Mouse (Mus musculus) hindbrain, embryonic 11.5 days (tissue): ENCODE results near the gene Adam10. TPM values are rescaled to one million over a fixed set of nuclear protein-coding genes. Genes with fewer than 3 reads are reported as not detected.

Experiments
- ATAC-seq: fragments of 200-750 bp; cut with Nextera tagmentation; 2 replicates; pipeline ENCODE4 v1.8.0; 2017; ENCODE audit warnings: mild to moderate bottlenecking, moderate TSS enrichment, moderate library complexity; ENCODE audit not compliant: low FRiP score
- DNase-seq: peaks from one replicate; pipeline ENCODE4 v3.0.0-alpha.2; 2015; ENCODE audit warnings: low spot score
- H3K27ac ChIP-seq: fragments of 300-500 bp; sonication (generic); 2 replicates; pipeline ENCODE4 v1.5.1; 2014; ENCODE audit warnings: mild to moderate bottlenecking, low read depth, low read length
- H3K27me3 ChIP-seq: fragments of 300-500 bp; sonication (generic); 2 replicates; pipeline ENCODE4 v1.6.1; 2014; ENCODE audit warnings: mild to moderate bottlenecking, low read length, moderate library complexity, mixed read lengths; ENCODE audit not compliant: control insufficient read depth, insufficient read depth
- H3K36me3 ChIP-seq: fragments of 300-500 bp; sonication (generic); 2 replicates; pipeline ENCODE4 v1.6.1; 2014; ENCODE audit warnings: mild to moderate bottlenecking, low read length, moderate library complexity, mixed read lengths; ENCODE audit not compliant: control insufficient read depth, insufficient read depth
- H3K4me1 ChIP-seq: fragments of 300-500 bp; sonication (generic); replicated peaks from 2 replicates; pipeline ENCODE4 v1.6.1; 2014; ENCODE audit warnings: low read length, mixed read lengths; ENCODE audit not compliant: control insufficient read depth, insufficient read depth
- H3K4me2 ChIP-seq: fragments of 300-500 bp; sonication (generic); replicated peaks from 2 replicates; pipeline ENCODE4 v1.6.1; 2014; ENCODE audit warnings: mild to moderate bottlenecking, low read depth, low read length
- H3K4me3 ChIP-seq: fragments of 300-500 bp; sonication (generic); 2 replicates; pipeline ENCODE4 v1.5.1; 2014; ENCODE audit warnings: low read depth, low read length
- H3K9ac ChIP-seq: fragments of 300-500 bp; sonication (generic); 2 replicates; pipeline ENCODE4 v1.6.1; 2014; ENCODE audit warnings: low read depth, low read length
- H3K9me3 ChIP-seq: fragments of 300-500 bp; sonication (generic); 2 replicates; pipeline ENCODE4 v1.6.1; 2016; ENCODE audit warnings: low read length; ENCODE audit not compliant: control insufficient read depth
- WGBS: fragments of 180-500 bp; shearing (Covaris S2); extraction: QIAGEN DNeasy Blood & Tissue Kit; methylation state at CpG from one replicate; pipeline ENCODE4 v1.1.7; 2014; 5-methylcytosine and 5-hydroxymethylcytosine counted together
- polyA plus RNA-seq: library from polyadenylated mRNA; unstranded; fragments of >200 nt; fragmentation: Nextera tagmentation; extraction: Ambion mirVana; gene quantifications from 2 replicates; pipeline ENCODE4 v1.2.1, GENCODE M21; 2014

The Adam10 gene
- polyA plus RNA-seq, 1 experiment from 2014 or later: 64.9 TPM

GRCm38 (mm10) chr9:70812551-70812950 is 133.8 kb downstream of the Adam10 start:
- Histone ChIP-seq H3K4me1 (no peaks in the 10 kb centered on the region), H3K9me3 (no peaks in the 10 kb centered on the region), H3K36me3 (no peaks in the 10 kb centered on the region), H3K4me3 (no peak overlapping the region), H3K4me2 (no peak overlapping the region), H3K27me3 (no peaks in the 10 kb centered on the region), H3K9ac (no peak overlapping the region), H3K27ac (no peak overlapping the region)
- ATAC-seq (no peak), DNase-seq (no peak)
- WGBS: 94% methylated on average over 12 of the region's 12 CpGs

GRCm38 (mm10) chr9:70816701-70817305 is 138.0 kb downstream of the Adam10 start:
- WGBS: 63% methylated on average over 14 of the region's 14 CpGs
- DNase-seq (no peak), ATAC-seq (no peak)

GRCm38 (mm10) chr9:70817396-70817795 is 138.6 kb downstream of the Adam10 start:
- WGBS: 27% methylated on average over 1 of the region's 1 CpGs
- no peaks in the 10 kb centered on the region for H3K27me3 ChIP-seq
- H3K4me1 ChIP-seq: no peaks in the 10 kb centered on the region
- H3K4me3 ChIP-seq: no peak overlapping the region
- no peaks in the 10 kb centered on the region for H3K36me3 ChIP-seq
- H3K4me2 ChIP-seq: no peak overlapping the region
- no peak overlapping the region for H3K27ac ChIP-seq
- no peak overlapping the region for H3K9ac ChIP-seq
- DNase-seq: no peak
- ATAC-seq: no peak
- H3K9me3 ChIP-seq: no peaks in the 10 kb centered on the region

More at GRCm38 (mm10) chr9:70816701-70817305, 138.0 kb downstream of the Adam10 start:
- Histone ChIP-seq H3K27ac (no peak overlapping the region), H3K36me3 (no peaks in the 10 kb centered on the region), H3K4me2 (no peak overlapping the region), H3K9me3 (no peaks in the 10 kb centered on the region), H3K4me3 (no peak overlapping the region), H3K27me3 (no peaks in the 10 kb centered on the region), H3K9ac (no peak overlapping the region), H3K4me1 (no peaks in the 10 kb centered on the region)

- ATAC-seq (no peak), DNase-seq (no peak)
- H3K36me3 ChIP-seq: no peaks in the 10 kb centered on the region
- no peak overlapping the region for H3K4me2 ChIP-seq
- no peak overlapping the region for H3K9ac ChIP-seq
- H3K27ac ChIP-seq: no peak overlapping the region
- H3K27me3 ChIP-seq: no peaks in the 10 kb centered on the region
- H3K4me3 ChIP-seq: no peak overlapping the region
- no peaks in the 10 kb centered on the region for H3K9me3 ChIP-seq
- H3K4me1 ChIP-seq: no peaks in the 10 kb centered on the region
- WGBS: 85% methylated on average over 14 of the region's 14 CpGs
Measured at GRCm38 (mm10) chr9:70818739-70819138, 139.9 kb downstream of the Adam10 start.

GRCm38 (mm10) chr9:70824103-70824502 is 145.3 kb downstream of the Adam10 start:
- H3K4me3 ChIP-seq: no peak overlapping the region
- DNase-seq (no peak), ATAC-seq (no peak)
- H3K9me3 ChIP-seq: no peaks in the 10 kb centered on the region
- H3K27ac ChIP-seq: no peak overlapping the region
- H3K4me2 ChIP-seq: no peak overlapping the region
- 81% methylated on average over 3 of the region's 3 CpGs for WGBS
- no peak overlapping the region for H3K9ac ChIP-seq
- H3K36me3 ChIP-seq: no peaks in the 10 kb centered on the region
- no peaks in the 10 kb centered on the region for H3K27me3 ChIP-seq
- no peaks in the 10 kb centered on the region for H3K4me1 ChIP-seq

- Histone ChIP-seq H3K4me2 (no peak overlapping the region), H3K36me3 (no peaks in the 10 kb centered on the region), H3K4me3 (no peak overlapping the region), H3K27me3 (no peaks in the 10 kb centered on the region), H3K9me3 (no peaks in the 10 kb centered on the region), H3K4me1 (peaks cover 2% of the 10 kb centered on the region), H3K27ac (no peak overlapping the region), H3K9ac (no peak overlapping the region)
- no peak for ATAC-seq
- no peak for DNase-seq
- 88% methylated on average over 6 of the region's 6 CpGs for WGBS
Measured at GRCm38 (mm10) chr9:70827911-70828310, 149.1 kb downstream of the Adam10 start.

Other genes starting within 250 kb of the Adam10 start
- 40.0 and 42.2 TPM in 2 replicates for gene Rnf111, start 175.3 kb upstream of the Adam10 start, polyA plus RNA-seq
- 62.5 and 83.4 TPM in 2 replicates for gene Sltm, start 136.2 kb upstream of the Adam10 start, polyA plus RNA-seq
- 0.39 and 0.62 TPM in 2 replicates for gene Gm10642, start 22.7 kb upstream of the Adam10 start, polyA plus RNA-seq
- gene Mindy2, start 21.8 kb upstream of the Adam10 start, polyA plus RNA-seq: 11.1 and 14.2 TPM in 2 replicates